Mouse (Mus musculus) forebrain, embryonic 11.5 days (tissue): ENCODE results near the gene Exoc6b. TPM values are rescaled to one million over a fixed set of nuclear protein-coding genes. Genes with fewer than 3 reads are reported as not detected.
"Not testable (repeated sequence)": the region's sequence is repeated elsewhere in the genome, so short reads cannot be mapped to it uniquely, and the experiment has no call there.

Experiments
- ATAC-seq: fragments of 200-750 bp; cut with Nextera tagmentation; replicated peaks from 2 replicates; pipeline ENCODE4 v1.8.0; 2017; ENCODE audit warnings: moderate TSS enrichment; ENCODE audit not compliant: low FRiP score
- DNase-seq: peaks from one replicate; pipeline ENCODE4 v3.0.0-alpha.2; 2017; ENCODE audit warnings: low spot score
- H3K27ac ChIP-seq: fragments of 300-500 bp; sonication (generic); 2 replicates; pipeline ENCODE4 v1.5.1; 2014; ENCODE audit warnings: low read depth, low read length
- H3K27me3 ChIP-seq: fragments of 300-500 bp; sonication (generic); 2 replicates; pipeline ENCODE4 v1.6.1; 2014; ENCODE audit warnings: mild to moderate bottlenecking, low read length, mixed read lengths; ENCODE audit not compliant: control insufficient read depth, insufficient read depth
- H3K36me3 ChIP-seq: fragments of 300-500 bp; sonication (generic); 2 replicates; pipeline ENCODE4 v1.6.1; 2014; ENCODE audit warnings: mild to moderate bottlenecking, low read length, moderate library complexity, mixed read lengths; ENCODE audit not compliant: control insufficient read depth, insufficient read depth
- H3K4me1 ChIP-seq: fragments of 300-500 bp; sonication (generic); replicated peaks from 2 replicates; pipeline ENCODE4 v1.6.1; 2014; ENCODE audit warnings: low read length, mixed read lengths; ENCODE audit not compliant: control insufficient read depth, insufficient read depth
- H3K4me2 ChIP-seq: fragments of 300-500 bp; sonication (generic); 2 replicates; pipeline ENCODE4 v1.6.1; 2014; ENCODE audit warnings: low read depth, mild to moderate bottlenecking, low read length, moderate library complexity, mixed read lengths; ENCODE audit not compliant: severe bottlenecking
- H3K4me3 ChIP-seq: fragments of 300-500 bp; sonication (generic); 2 replicates; pipeline ENCODE4 v1.5.1; 2014; ENCODE audit warnings: low read depth, low read length
- H3K9ac ChIP-seq: fragments of 300-500 bp; sonication (generic); 2 replicates; pipeline ENCODE4 v1.6.1; 2014; ENCODE audit warnings: low read length
- H3K9me3 ChIP-seq: fragments of 300-500 bp; sonication (generic); 2 replicates; pipeline ENCODE4 v1.6.1; 2016; ENCODE audit warnings: low read length, mixed read lengths; ENCODE audit not compliant: control insufficient read depth
- WGBS: fragments of 180-500 bp; shearing (Covaris S2); extraction: QIAGEN DNeasy Blood & Tissue Kit; methylation state at CpG from one replicate; pipeline ENCODE4 v1.1.7; 2014; 5-methylcytosine and 5-hydroxymethylcytosine counted together
- polyA plus RNA-seq: library from polyadenylated mRNA; unstranded; fragments of >200 nt; fragmentation: Nextera tagmentation; extraction: Ambion mirVana; gene quantifications from 2 replicates; pipeline ENCODE4 v1.2.1, GENCODE M21; 2014

Exoc6b gene
- polyA plus RNA-seq, 1 experiment from 2014 or later: 34.8 TPM

DNA sequence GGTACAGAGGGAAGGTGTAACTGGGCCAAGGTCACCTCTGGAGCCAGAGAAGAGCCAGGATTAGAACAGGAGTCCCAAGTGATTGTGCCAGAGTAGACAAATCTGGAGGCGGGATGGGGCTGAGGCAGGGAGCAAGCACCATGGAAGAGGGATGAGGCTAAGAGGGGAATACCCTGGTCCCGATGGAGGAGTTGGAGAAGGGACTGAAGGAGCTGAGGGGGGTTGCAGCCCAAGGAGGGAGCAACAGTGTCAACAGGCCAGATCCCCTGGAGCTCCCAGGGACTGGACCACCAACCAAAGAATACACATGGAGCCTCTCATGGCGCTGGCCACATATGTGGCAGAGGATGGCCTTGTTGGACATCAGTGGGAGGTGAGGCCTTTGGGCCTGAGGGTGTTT lies 470.0 kb downstream of the Exoc6b start:
- not testable (repeated sequence) for H3K4me1 ChIP-seq, H3K9me3 ChIP-seq, H3K27me3 ChIP-seq, H3K4me3 ChIP-seq, H3K27ac ChIP-seq, ATAC-seq, H3K4me2 ChIP-seq, H3K36me3 ChIP-seq, H3K9ac ChIP-seq
- WGBS: 88% methylated on average over 3 of the region's 3 CpGs
- DNase-seq: peak; percentile 33

DNA sequence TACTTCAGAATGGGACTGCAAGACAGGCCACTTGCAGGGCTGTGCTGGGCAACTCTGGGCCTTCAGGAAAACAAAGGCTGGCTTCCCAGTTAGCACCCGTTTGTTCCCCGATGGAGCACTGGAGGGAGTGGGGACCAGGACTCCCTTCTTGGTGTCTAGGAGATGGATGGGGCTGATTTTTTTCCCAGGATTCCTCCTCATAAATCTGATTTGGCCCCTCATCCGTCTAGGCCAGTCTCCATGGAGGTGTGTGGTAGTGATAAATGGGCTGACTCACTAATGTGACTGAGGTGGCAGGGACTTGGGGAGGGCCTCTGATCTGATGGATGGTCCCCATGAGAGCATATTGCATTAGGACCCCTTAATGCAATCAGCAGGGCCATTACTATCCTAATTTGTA lies 470.6 kb downstream of the Exoc6b start:
- Histone ChIP-seq H3K9ac (no peak overlapping the region), H3K4me2 (no peak overlapping the region), H3K9me3 (no peaks in the 10 kb centered on the region), H3K27me3 (no peaks in the 10 kb centered on the region), H3K36me3 (no peaks in the 10 kb centered on the region), H3K4me3 (no peak overlapping the region), H3K27ac (no peak overlapping the region), H3K4me1 (0 out of 2 replicates have a peak, but pooled peaks cover 2% of the 10 kb centered on the region)
- 87% methylated on average over 3 of the region's 3 CpGs for WGBS
- peak; percentile 46 for DNase-seq
- ATAC-seq: no peak

DNA sequence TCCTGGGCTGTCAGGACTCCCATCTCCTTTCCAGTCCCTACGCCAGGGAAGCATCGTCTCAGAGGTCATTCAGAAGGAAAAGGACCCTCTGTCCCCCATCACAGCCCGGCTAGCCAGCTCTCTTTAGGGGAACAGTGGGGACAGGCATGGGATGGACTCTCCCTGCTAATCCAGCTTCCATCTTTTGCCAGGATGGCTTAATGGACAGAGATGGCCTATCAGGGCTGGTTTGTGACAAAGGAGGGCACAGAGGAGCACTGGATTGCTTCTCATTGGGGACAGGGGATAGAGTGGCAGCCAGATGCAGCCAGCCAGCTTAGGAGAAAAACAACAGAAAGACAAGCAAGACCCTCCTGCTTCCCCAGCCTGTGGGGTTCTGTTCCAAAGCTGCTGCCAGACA lies 474.7 kb downstream of the Exoc6b start:
- Histone ChIP-seq H3K4me2 (no peak overlapping the region), H3K9me3 (no peaks in the 10 kb centered on the region), H3K36me3 (no peaks in the 10 kb centered on the region), H3K27me3 (peaks cover 10% of the 10 kb centered on the region), H3K9ac (no peak overlapping the region), H3K4me1 (peaks cover 5% of the 10 kb centered on the region; the same call in 1 of the 2 replicates), H3K27ac (no peak overlapping the region), H3K4me3 (no peak overlapping the region)
- ATAC-seq (no peak; the same call in 1 of the 2 replicates), DNase-seq (peak; percentile 50)
- 17% methylated on average over 3 of the region's 3 CpGs for WGBS

DNA sequence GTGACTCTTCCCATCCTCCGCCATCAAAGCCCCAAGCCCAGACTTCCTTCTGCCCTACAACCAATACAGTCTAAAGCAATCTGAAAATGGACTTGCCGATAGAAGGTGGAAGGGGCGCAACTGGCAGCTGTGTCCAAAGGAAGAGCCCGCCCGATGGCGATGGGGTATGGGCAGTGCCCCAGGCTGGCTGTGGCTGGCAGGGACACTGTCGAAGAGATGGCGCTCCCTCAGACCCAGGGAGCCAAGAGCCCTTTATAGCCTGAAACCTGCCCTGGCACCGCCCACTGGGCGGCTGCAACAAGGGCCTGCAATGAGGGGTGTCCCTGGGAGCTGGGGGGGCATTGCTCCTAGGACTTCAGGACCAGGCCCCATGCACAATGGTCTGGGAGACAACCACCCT lies 475.6 kb downstream of the Exoc6b start, which contains the start of gene Cyp26b1:
Cyp26b1 (minus strand) TSS at position 216 of the 400 bp plus-strand sequence.
- WGBS: 74% methylated on average over 10 of the region's 10 CpGs
- no peak within 1 kb of the TSS for H3K9ac ChIP-seq
- no peak within 1 kb of the TSS for H3K4me3 ChIP-seq
- DNase-seq: peak; percentile 57
- H3K27ac ChIP-seq: no peak within 1 kb of the TSS
- H3K27me3 ChIP-seq: peaks cover 20% of the 10 kb centered on the region
- no peaks in the 10 kb centered on the region for H3K9me3 ChIP-seq
- ATAC-seq: no peak
- H3K4me2 ChIP-seq: no peak within 1 kb of the TSS
- peaks cover 7% of the 10 kb centered on the region; the same call in 1 of the 2 replicates for H3K4me1 ChIP-seq
- H3K36me3 ChIP-seq: no peaks in the 10 kb centered on the region

DNA sequence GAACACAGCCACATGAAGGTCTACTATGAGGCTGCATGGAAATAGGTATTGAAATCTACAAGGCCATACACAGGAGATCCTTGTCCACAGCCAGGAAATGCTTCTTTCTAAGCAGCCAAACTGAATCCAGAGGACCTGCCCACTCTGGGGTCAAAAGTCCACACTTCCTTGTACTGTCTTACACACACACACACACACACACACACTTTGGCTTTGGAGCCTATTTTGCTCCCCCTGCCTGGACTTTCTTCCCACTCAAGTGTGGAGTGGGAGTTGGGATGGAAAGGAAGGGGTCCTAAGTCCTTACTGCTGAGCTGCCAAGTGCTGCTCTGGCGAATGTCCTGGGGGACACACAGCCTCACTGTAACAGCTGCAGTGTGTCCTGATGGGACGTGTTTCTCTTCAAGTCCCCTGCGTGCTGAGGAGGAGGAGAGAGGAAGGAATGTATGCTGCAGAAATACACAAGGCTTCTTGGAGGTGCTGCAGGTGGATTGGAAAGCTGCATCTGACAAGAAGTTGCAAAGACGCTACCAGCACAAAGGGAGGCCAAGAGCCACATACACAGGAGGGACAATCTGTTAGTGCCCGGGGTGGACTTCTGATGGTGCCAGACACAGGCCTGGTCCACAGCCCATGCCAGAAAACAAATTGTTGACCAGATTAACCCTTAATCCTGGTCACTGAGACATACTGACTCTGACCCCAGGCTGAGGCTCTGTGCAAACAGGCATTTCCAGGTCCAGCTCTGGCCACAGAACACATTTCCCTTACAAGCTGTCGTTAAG lies 478.2 kb downstream of the Exoc6b start:
- no peak overlapping the region for H3K4me2 ChIP-seq
- 70% methylated on average over 6 of the region's 6 CpGs for WGBS
- H3K27ac ChIP-seq: no peak overlapping the region
- peaks cover 14% of the 10 kb centered on the region; the same call in 1 of the 2 replicates for H3K4me1 ChIP-seq
- peaks cover 42% of the 10 kb centered on the region for H3K27me3 ChIP-seq
- H3K9ac ChIP-seq: no peak overlapping the region
- ATAC-seq (no peak), DNase-seq (peak; percentile 37)
- no peaks in the 10 kb centered on the region for H3K36me3 ChIP-seq
- H3K9me3 ChIP-seq: no peaks in the 10 kb centered on the region
- H3K4me3 ChIP-seq: no peak overlapping the region

DNA sequence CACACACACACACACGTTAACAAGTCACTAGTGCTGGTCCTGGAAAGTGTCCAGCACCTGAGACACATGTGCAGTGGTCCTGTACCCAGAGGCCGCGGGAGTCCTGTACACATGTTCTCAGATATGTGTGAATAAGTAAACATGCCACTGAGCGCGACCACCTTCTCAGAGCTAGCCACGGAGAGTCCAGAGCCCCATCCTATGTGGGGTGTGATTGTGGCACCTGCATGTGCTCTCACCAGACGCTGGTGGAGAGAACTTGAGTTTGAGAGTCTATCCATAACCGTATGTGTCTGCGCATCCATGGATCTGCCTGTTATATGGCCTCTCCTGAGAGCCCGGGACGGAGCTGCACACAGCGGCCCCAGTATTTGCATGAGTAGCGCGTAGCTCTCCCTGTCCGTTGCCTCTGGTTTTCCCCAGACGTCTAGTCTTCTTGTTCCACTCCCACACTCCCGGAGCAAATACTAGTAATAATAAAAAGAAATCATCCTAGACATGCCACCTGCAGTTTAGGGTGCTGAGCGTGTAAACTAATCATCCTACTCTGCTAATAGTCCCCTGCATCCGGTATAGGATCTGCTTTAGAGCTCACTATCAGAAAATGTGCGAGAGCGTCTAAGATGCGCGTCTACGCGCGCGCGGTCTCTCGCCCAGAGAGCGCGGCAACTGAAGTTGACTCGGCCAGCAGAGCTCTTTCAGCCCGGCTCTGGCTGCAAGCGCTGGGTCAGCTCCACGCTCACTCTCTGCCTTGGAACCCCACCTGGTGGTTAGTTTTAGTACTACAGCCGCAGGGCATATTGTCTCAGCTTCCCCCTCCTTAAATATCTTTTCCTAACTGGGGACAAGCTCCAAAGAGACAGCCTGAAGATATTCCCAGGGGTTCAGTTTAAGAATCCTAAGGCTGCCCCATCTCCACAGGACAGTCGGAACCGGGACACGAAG lies 479.3 kb downstream of the Exoc6b start:
- no peak overlapping the region for H3K27ac ChIP-seq

DNA sequence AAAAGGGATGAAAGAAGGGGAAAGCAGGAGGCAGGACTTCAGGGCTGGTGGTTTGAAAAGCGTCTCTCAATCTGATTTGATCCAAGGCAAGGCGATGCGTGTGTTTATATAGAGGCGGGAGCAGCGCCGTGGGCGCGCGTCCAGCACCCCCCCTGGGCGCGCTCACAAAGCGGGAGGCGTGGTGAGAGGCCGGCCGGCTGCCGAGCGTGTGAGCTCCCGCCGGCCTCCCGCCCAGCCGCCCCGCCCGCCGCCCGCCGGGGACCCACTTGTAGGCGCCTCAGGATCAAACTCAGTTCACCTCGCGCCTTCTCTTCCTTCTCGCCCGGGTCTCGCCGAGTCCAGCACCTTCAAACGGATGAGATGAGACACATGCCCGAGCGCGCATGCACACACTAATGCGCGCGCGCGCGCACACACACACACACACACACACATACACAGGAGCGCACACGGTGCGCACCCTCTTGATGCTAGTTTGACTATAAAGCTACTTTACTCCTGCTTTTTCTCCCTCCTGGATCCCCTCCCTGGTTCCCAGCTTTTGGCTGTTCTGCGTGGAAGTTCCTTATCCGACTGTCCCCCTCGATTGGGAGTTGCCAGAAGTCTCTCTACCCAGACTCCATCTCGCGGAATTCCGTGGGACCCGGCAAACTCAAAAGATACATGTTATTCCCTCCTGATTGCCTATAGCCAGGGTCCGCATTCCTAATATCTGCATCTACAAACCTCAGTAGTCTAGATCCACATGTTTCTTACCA lies 480.2 kb downstream of the Exoc6b start:
- peak overlapping the region; percentile 85 for H3K4me2 ChIP-seq
- H3K27me3 ChIP-seq: peaks cover 63% of the 10 kb centered on the region
- under 1% methylated on average over 53 of the region's 54 CpGs for WGBS
- ATAC-seq: no peak; the same call in 1 of the 2 replicates
- no peaks in the 10 kb centered on the region for H3K36me3 ChIP-seq
- peaks cover 31% of the 10 kb centered on the region for H3K4me1 ChIP-seq
- DNase-seq: peak; percentile 80
- H3K27ac ChIP-seq: no peak overlapping the region
- H3K4me3 ChIP-seq: peak overlapping the region; percentile 40
- H3K9me3 ChIP-seq: no peaks in the 10 kb centered on the region
- H3K9ac ChIP-seq: 0 out of 2 replicates have a peak overlapping the region, but pooled peaks have one; percentile 24

More for the DNA sequence above, 479.3 kb downstream of the Exoc6b start:
- DNase-seq: peak; percentile 92
- WGBS: 3% methylated on average over 39 of the region's 39 CpGs
- no peak overlapping the region for H3K9ac ChIP-seq
- ATAC-seq: peak; percentile 64
- no peaks in the 10 kb centered on the region for H3K36me3 ChIP-seq
- peaks cover 23% of the 10 kb centered on the region for H3K4me1 ChIP-seq
- no peaks in the 10 kb centered on the region for H3K9me3 ChIP-seq
- H3K4me2 ChIP-seq: 0 out of 2 replicates have a peak overlapping the region, but pooled peaks have one; percentile 15
- H3K4me3 ChIP-seq: no peak overlapping the region
- H3K27me3 ChIP-seq: peaks cover 53% of the 10 kb centered on the region
